Mouse (Mus musculus) brain, embryonic 14.5 days (tissue): ENCODE data around the gene Rasgef1b.

ENCODE experiments used
- CTCF ChIP-seq: fragments of 200-500 bp; IDR thresholded peaks from 2 replicates; pipeline ENCODE4 v1.5.1; 2012; ENCODE audit warnings: inconsistent platforms, mild to moderate bottlenecking, moderate library complexity, borderline replicate concordance; ENCODE audit not compliant: insufficient read depth, insufficient read length; ENCODE audit errors: extremely low read depth
- POLR2A ChIP-seq: fragments of 200-500 bp; IDR thresholded peaks from 2 replicates; pipeline ENCODE4 v1.6.1; 2012; ENCODE audit warnings: mild to moderate bottlenecking, inconsistent platforms, borderline replicate concordance; ENCODE audit not compliant: poor library complexity, insufficient read depth, insufficient read length, severe bottlenecking; ENCODE audit errors: extremely low read depth

DNA sequence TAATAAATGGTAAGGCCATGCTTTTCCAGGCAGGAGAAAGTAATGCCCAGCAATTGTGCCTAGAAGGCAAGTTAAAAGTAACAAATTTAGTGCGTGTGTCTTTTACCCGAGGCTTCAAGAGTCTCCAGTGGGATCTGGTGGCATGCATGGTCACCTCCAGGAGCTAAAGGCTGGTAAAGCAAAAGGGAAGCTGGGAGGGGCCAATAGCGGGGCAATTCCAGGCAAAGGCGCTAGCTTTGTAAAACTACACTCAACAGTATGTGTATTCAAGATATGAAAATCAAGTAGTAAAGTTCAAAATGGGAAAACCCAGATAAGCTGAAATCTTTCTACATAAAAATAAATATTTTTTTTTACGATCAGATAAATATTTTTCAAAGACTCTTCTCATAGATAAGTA, 561.1 kb downstream of the Rasgef1b start:
- TF ChIP-seq CTCF (no peak), POLR2A (no peak)
